Mouse (Mus musculus) C2C12 (cell line): Measurements from ENCODE around the gene Cnpy1. TPM values are rescaled to one million over a fixed set of nuclear protein-coding genes. Genes with fewer than 3 reads are reported as not detected.

Experiments used
- H3K27me3 ChIP-seq: one replicate; pipeline ENCODE4 v1.6.1; 2011; ENCODE audit not compliant: control insufficient read depth, insufficient read depth, insufficient read length
- H3K36me3 ChIP-seq: one replicate; pipeline ENCODE4 v1.6.1; 2011; ENCODE audit not compliant: control insufficient read depth, insufficient read depth
- H3K4me3 ChIP-seq: one replicate; pipeline ENCODE4 v1.5.1; 2011; ENCODE audit warnings: mild to moderate bottlenecking, control low read depth; ENCODE audit not compliant: poor library complexity, insufficient read depth, severe bottlenecking
- H3K79me2 ChIP-seq: one replicate; pipeline ENCODE4 v1.6.1; 2011; ENCODE audit not compliant: control insufficient read depth, insufficient read depth
- H3K79me3 ChIP-seq: one replicate; pipeline ENCODE4 v1.6.1; 2011; ENCODE audit warnings: low read depth, control low read depth
- H3ac ChIP-seq: one replicate; pipeline ENCODE3; 2011; ENCODE audit warnings: low read depth; ENCODE audit not compliant: control insufficient read depth, insufficient read length
- CEBPB ChIP-seq: IDR thresholded peaks from one replicate; pipeline ENCODE4 v1.6.1; 2011; ENCODE audit warnings: low read depth, mild to moderate bottlenecking, control low read depth, moderate library complexity
- CTCF ChIP-seq: IDR thresholded peaks from one replicate; pipeline ENCODE4 v1.5.1; 2011; ENCODE audit not compliant: control insufficient read depth, insufficient read depth, insufficient read length
- FOSL1 ChIP-seq: IDR thresholded peaks from one replicate; pipeline ENCODE4 v1.8.0; 2011; ENCODE audit warnings: mild to moderate bottlenecking, low read length; ENCODE audit not compliant: poor library complexity, insufficient read depth, severe bottlenecking
- MAX ChIP-seq: IDR thresholded peaks from one replicate; pipeline ENCODE4 v1.6.1; 2011; ENCODE audit warnings: mild to moderate bottlenecking, control low read depth
- MYOD1 ChIP-seq: IDR thresholded peaks from one replicate; pipeline ENCODE4 v1.6.1; 2011; ENCODE audit warnings: low read depth; ENCODE audit not compliant: control insufficient read depth, insufficient read length
- MYOG ChIP-seq: IDR thresholded peaks from one replicate; pipeline ENCODE4 v1.6.1; 2011; ENCODE audit not compliant: control insufficient read depth, insufficient read length; ENCODE audit errors: extremely low read depth
- USF1 ChIP-seq: IDR thresholded peaks from one replicate; pipeline ENCODE4 v1.6.1; 2011; ENCODE audit warnings: low read depth, mild to moderate bottlenecking, control low read depth, moderate library complexity
- polyA plus RNA-seq: library from polyadenylated mRNA; unstranded; fragments of >200 nt; fragmentation: generic; extraction: Trizol; gene quantifications from one replicate; pipeline ENCODE4 v1.2.1, GENCODE M21; 2012; ENCODE audit warnings: missing spikeins

Gene Cnpy1
- polyA plus RNA-seq, 1 experiment, result not detected

- no peaks in the 10 kb centered on the region for H3K36me3 ChIP-seq
- TF ChIP-seq USF1, result no peak
- no peak for TF ChIP-seq MYOG
- no peak for TF ChIP-seq CEBPB
- H3K27me3 ChIP-seq, result peaks cover 3% of the 10 kb centered on the region
- no peak overlapping the region for H3ac ChIP-seq
- H3K79me2 ChIP-seq, result no peaks in the 10 kb centered on the region
- no peak overlapping the region for H3K4me3 ChIP-seq
- H3K79me3 ChIP-seq, result no peaks in the 10 kb centered on the region
These were observed 18.2 kb upstream of the Cnpy1 start for GRCm38 (mm10) chr5:28263852-28264251.

GRCm38 (mm10) chr5:28262070-28262469 is 16.5 kb upstream of the Cnpy1 start:
- H3K79me3 ChIP-seq, result no peaks in the 10 kb centered on the region
- no peaks in the 10 kb centered on the region for H3K79me2 ChIP-seq
- H3ac ChIP-seq, result no peak overlapping the region
- peaks cover 3% of the 10 kb centered on the region for H3K27me3 ChIP-seq
- H3K4me3 ChIP-seq, result no peak overlapping the region
- TF ChIP-seq FOSL1, result no peak
- TF ChIP-seq MYOG, result no peak
- no peak for TF ChIP-seq CEBPB
- TF ChIP-seq USF1, result no peak
- TF ChIP-seq MAX, result no peak
- TF ChIP-seq CTCF, result no peak
- TF ChIP-seq MYOD1, result no peak
- H3K36me3 ChIP-seq, result no peaks in the 10 kb centered on the region

- H3K36me3 ChIP-seq, result no peaks in the 10 kb centered on the region
- H3ac ChIP-seq, result no peak overlapping the region
- H3K4me3 ChIP-seq, result no peak overlapping the region
- H3K79me3 ChIP-seq, result no peaks in the 10 kb centered on the region
- peaks cover 3% of the 10 kb centered on the region for H3K27me3 ChIP-seq
- no peak for TF ChIP-seq FOSL1
- no peak for TF ChIP-seq CEBPB
- no peak for TF ChIP-seq MAX
- TF ChIP-seq MYOG, result no peak
- TF ChIP-seq USF1, result no peak
- TF ChIP-seq CTCF, result no peak
- TF ChIP-seq MYOD1, result no peak
- no peaks in the 10 kb centered on the region for H3K79me2 ChIP-seq
These were observed 14.3 kb upstream of the Cnpy1 start for GRCm38 (mm10) chr5:28259939-28260338.

- Histone ChIP-seq H3K36me3 (no peaks in the 10 kb centered on the region), H3ac (no peak overlapping the region), H3K4me3 (no peak overlapping the region), H3K79me3 (no peaks in the 10 kb centered on the region), H3K27me3 (peaks cover 3% of the 10 kb centered on the region), H3K79me2 (no peaks in the 10 kb centered on the region)
- no peak for TF ChIP-seq MYOD1
- TF ChIP-seq USF1, result no peak
- TF ChIP-seq FOSL1, result no peak
- TF ChIP-seq MYOG, result no peak
- no peak for TF ChIP-seq CEBPB
- no peak for TF ChIP-seq MAX
- TF ChIP-seq CTCF, result no peak
These were observed 13.8 kb upstream of the Cnpy1 start for GRCm38 (mm10) chr5:28259385-28259784.

- no peaks in the 10 kb centered on the region for H3K79me2 ChIP-seq
These were observed 12.2 kb upstream of the Cnpy1 start for GRCm38 (mm10) chr5:28257816-28258215.

GRCm38 (mm10) chr5:28252999-28253398 is 7.4 kb upstream of the Cnpy1 start:
- Histone ChIP-seq H3K79me2 (no peaks in the 10 kb centered on the region), H3K27me3 (peaks cover 13% of the 10 kb centered on the region), H3K36me3 (no peaks in the 10 kb centered on the region), H3K4me3 (no peak overlapping the region), H3K79me3 (no peaks in the 10 kb centered on the region), H3ac (no peak overlapping the region)
- TF ChIP-seq MYOD1 (no peak), USF1 (no peak), CTCF (no peak), MYOG (no peak), CEBPB (no peak), MAX (no peak), FOSL1 (no peak)

More at GRCm38 (mm10) chr5:28257816-28258215, 12.2 kb upstream of the Cnpy1 start:
- Histone ChIP-seq H3K27me3 (peaks cover 3% of the 10 kb centered on the region), H3K79me3 (no peaks in the 10 kb centered on the region), H3K36me3 (no peaks in the 10 kb centered on the region), H3K4me3 (no peak overlapping the region), H3ac (no peak overlapping the region)
- TF ChIP-seq CEBPB, result no peak
- TF ChIP-seq MAX, result no peak
- no peak for TF ChIP-seq CTCF
- TF ChIP-seq MYOD1, result no peak
- no peak for TF ChIP-seq MYOG
- no peak for TF ChIP-seq FOSL1
- no peak for TF ChIP-seq USF1

GRCm38 (mm10) chr5:28252260-28252659 is 6.7 kb upstream of the Cnpy1 start:
- TF ChIP-seq USF1 (no peak), MAX (no peak)
- H3ac ChIP-seq, result no peak overlapping the region
- H3K79me2 ChIP-seq, result no peaks in the 10 kb centered on the region
- no peaks in the 10 kb centered on the region for H3K36me3 ChIP-seq
- peaks cover 13% of the 10 kb centered on the region for H3K27me3 ChIP-seq
- no peaks in the 10 kb centered on the region for H3K79me3 ChIP-seq
- H3K4me3 ChIP-seq, result no peak overlapping the region
